Mouse (Mus musculus) cerebral cortex, adult 2 months (tissue): ENCODE measurements around the gene Gosr2.

ENCODE experiments used
- WGBS: fragments of 180-500 bp; shearing (Covaris S2); methylation state at CpG from one replicate; pipeline ENCODE4 v1.1.7; 2018; 5-methylcytosine and 5-hydroxymethylcytosine counted together

Gene Gosr2

GRCm38 (mm10) chr11:103688980-103689378, 8.7 kb downstream of the Gosr2 start:
- 38% methylated on average over 3 of the region's 3 CpGs for WGBS

- WGBS: 55% methylated on average over 6 of the region's 6 CpGs
Observed at GRCm38 (mm10) chr11:103688271-103688979, 9.3 kb downstream of the Gosr2 start.

- WGBS: 81% methylated on average over 6 of the region's 6 CpGs
Observed at GRCm38 (mm10) chr11:103686706-103687105, 11.0 kb downstream of the Gosr2 start.

- 26% methylated on average over 7 of the region's 7 CpGs for WGBS
Observed at GRCm38 (mm10) chr11:103685261-103685736, 12.4 kb downstream of the Gosr2 start.

GRCm38 (mm10) chr11:103683667-103684334, 13.9 kb downstream of the Gosr2 start:
- WGBS: 74% methylated on average over 11 of the region's 11 CpGs

- WGBS: 44% methylated on average over 2 of the region's 2 CpGs
Observed at GRCm38 (mm10) chr11:103677042-103677441, 20.7 kb downstream of the Gosr2 start.

- 34% methylated on average over 3 of the region's 3 CpGs for WGBS
Observed at GRCm38 (mm10) chr11:103675556-103675955, 22.1 kb downstream of the Gosr2 start.

- WGBS: 20% methylated on average over 13 of the region's 13 CpGs
Observed at GRCm38 (mm10) chr11:103666907-103667426, 30.7 kb downstream of the Gosr2 start.

- WGBS: 9% methylated on average over 10 of the region's 10 CpGs
Observed at GRCm38 (mm10) chr11:103666181-103666906, 31.4 kb downstream of the Gosr2 start.

GRCm38 (mm10) chr11:103665695-103666094, 32.0 kb downstream of the Gosr2 start:
- WGBS: 20% methylated on average over 1 of the region's 1 CpGs

GRCm38 (mm10) chr11:103663119-103663518, 34.6 kb downstream of the Gosr2 start:
- 56% methylated on average over 8 of the region's 8 CpGs for WGBS

- 30% methylated on average over 5 of the region's 5 CpGs for WGBS
Observed at GRCm38 (mm10) chr11:103662546-103662945, 35.2 kb downstream of the Gosr2 start.

GRCm38 (mm10) chr11:103661863-103662262, 35.8 kb downstream of the Gosr2 start:
- 26% methylated on average over 4 of the region's 4 CpGs for WGBS

- WGBS: 58% methylated on average over 7 of the region's 7 CpGs
Observed at GRCm38 (mm10) chr11:103658189-103658588, 39.5 kb downstream of the Gosr2 start.

- WGBS: 29% methylated on average over 3 of the region's 3 CpGs
Observed at GRCm38 (mm10) chr11:103656520-103656919, 41.2 kb downstream of the Gosr2 start.

GRCm38 (mm10) chr11:103653359-103653965, 44.2 kb downstream of the Gosr2 start:
- 36% methylated on average over 10 of the region's 10 CpGs for WGBS

GRCm38 (mm10) chr11:103651426-103651825, 46.3 kb downstream of the Gosr2 start:
- 46% methylated on average over 6 of the region's 6 CpGs for WGBS

- 2% methylated on average over 37 of the region's 37 CpGs for WGBS
Observed at GRCm38 (mm10) chr11:103649983-103650493, 47.7 kb downstream of the Gosr2 start.

- under 1% methylated on average over 70 of the region's 71 CpGs for WGBS
Observed at GRCm38 (mm10) chr11:103649301-103649982, 48.3 kb downstream of the Gosr2 start, which contains the start of gene Rprml. Gene Rprml, plus strand, starts transcription at chr11:103649570.

- WGBS: 18% methylated on average over 7 of the region's 7 CpGs
Observed at GRCm38 (mm10) chr11:103648656-103649055, 49.0 kb downstream of the Gosr2 start.
